Mouse (Mus musculus) urinary bladder, postnatal 36 days (tissue): ENCODE measurements around the gene Plxnb3.
"Not testable (repeated sequence)": the region's sequence is repeated elsewhere in the genome, so short reads cannot be mapped to it uniquely, and the experiment has no call there.

ENCODE experiments used
- DNase-seq, 2 experiments: peaks; one replicate each; pipeline ENCODE4 v3.0.0; 2022; ENCODE audit warnings: low spot score in 2 of 2, mixed read lengths in 1 of 2

Gene Plxnb3

DNA sequence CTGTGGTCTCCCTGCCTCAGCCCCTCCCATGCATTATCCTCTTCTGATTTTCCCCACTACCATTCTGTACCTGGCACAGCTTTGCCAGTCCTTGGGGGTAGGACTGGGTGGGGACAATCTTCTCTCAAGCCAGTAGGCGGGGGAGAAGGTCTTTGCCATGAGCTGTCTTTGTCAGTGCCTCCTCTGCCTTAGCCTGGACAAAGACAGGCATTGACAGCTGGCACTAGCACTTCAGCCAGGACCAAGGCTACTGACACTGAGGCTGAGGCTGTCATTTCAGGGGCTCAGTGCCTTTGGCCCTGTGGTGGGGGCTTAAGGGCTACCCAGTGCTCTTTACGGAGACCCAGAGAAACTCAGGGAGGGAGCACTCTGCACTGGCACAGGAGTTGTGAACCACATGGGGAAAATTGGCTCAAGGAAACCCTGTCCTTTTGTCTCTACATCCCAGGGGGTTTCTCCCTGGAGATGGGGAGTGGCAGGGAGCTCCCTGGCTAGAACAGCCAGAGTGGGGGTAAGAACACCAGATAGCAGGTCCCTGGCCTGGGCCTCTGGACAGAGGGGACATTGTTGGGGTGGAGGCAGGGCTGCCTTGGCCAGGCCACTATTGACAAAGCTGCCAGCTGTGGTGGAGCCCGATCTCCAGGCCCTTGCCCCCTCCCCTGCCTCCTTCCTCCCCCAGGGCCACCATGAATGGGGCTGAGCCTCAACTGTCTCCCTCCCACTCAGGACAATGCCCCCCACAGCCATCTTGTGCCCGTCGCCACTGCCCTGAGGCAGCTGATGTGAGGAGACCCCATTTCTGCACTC is at the start of gene Plxnb3:
Gene Plxnb3 (plus strand): TSS at position 757 of the 807 bp plus-strand sequence.
- no peak for DNase-seq

DNA sequence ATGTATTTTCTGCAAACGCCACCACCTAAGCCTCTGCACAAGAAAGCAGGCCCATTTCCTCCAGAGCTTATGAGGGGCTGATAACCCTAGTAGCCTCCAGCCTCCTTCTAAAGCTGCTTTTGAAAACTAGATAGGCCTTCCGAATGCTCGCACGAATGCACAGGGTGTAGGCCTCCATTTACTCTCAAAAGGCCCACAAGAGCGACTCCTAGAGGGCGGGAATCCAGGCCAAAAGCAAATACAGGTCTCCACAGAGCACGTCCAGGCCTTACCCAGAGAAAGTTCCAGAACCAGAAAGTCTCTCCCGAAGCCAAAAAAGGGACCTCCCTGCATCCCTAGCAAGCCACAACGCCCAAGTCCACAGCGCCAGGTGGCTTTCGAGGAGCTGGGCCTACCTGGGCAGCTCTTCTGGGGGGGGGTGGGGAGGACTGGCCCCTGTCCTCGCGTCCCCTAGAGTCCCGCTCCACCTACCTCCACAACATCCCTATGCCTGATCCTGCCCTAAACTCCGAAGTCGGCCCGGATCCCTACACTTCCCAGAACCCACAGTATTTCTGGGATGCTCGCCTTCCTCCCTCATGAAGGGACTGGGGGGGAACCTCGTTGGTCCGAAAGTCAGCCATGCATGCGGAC is 41.3 kb upstream of the Plxnb3 start:
- DNase-seq, result peak; percentile 37 to 49

DNA sequence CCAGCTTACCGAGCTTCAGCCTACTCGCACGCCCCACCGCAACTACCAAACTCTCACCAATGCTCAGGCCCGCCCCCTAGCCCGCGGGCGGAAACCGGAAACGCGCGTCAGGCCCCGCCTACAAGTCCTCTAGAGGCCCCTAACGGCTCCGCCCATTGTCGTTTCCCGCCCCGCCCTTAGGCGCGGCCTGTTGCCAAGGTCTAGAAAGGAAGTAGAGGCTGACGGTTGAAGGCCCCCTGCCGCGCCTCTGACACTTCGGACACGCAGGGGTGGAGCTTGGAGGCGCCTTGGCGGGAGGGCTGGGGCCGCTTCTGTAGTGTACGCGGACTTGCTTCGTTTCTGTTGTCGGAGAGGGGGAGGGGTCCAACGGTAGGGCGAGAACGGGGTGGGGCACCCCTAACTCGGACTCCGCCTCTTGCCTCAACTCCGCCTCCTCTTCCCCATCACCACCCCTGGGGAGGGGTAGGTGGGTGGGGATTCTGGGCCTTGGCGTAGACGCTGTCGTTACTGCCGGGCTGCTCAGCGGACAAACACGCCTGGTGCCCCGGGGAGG is 40.7 kb upstream of the Plxnb3 start, which contains the start of the genes Bcap31 and Abcd1:
Gene Bcap31 (minus strand): TSS at position 67 of the 553 bp plus-strand sequence.
Gene Abcd1 (plus strand): TSS at position 489 of the 553 bp plus-strand sequence.
- DNase-seq, result peak; percentile 89 to 92

DNA sequence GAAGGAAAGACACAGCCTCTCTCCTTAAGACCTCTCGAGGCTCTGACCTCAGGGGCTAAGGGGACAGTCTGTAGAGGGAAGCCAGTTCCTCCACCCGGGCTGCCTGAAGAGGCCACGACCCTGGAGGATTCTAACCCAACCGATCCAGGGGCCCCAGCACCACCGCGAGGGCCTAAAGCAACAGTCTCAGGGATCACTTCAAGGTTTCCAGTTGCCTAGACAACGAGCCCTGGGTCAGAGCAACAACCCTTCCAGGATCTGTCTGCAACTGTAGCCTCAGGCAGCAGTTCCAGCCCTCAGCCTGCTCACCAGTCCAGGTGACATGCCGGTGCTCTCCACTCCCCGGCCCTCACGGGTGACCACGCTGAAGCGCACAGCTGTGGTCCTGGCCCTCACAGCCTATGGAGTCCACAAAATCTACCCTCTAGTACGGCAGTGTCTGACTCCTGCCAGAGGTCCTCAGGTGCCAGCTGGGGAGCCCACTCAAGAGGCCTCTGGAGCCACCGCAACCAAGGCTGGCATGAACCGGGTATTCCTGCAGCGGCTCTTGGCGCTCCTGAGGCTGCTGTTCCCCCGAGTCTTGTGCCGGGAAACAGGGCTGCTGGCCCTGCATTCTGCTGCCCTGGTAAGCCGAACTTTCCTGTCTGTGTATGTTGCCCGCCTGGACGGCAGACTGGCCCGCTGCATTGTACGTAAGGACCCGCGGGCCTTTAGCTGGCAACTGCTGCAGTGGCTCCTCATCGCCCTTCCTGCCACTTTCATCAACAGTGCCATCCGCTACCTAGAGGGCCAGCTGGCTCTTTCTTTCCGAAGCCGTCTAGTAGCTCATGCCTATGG is 40.0 kb upstream of the Plxnb3 start:
- no peak for DNase-seq

DNA sequence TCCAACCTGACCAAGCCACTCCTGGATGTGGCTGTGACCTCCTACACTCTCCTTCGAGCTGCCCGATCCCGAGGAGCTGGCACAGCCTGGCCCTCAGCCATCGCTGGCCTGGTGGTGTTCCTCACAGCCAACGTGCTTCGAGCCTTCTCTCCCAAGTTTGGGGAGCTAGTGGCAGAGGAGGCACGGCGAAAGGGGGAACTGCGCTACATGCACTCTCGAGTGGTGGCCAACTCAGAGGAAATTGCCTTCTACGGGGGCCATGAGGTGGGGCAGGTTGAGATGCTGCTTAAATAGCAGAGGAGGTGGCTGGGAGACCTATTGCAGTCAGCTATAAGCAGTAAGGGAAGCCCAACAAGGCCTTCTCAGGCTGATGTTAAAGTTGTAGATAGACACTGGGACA is 39.2 kb upstream of the Plxnb3 start:
- DNase-seq, result peak in 1 of 2 experiments; percentile 29

DNA sequence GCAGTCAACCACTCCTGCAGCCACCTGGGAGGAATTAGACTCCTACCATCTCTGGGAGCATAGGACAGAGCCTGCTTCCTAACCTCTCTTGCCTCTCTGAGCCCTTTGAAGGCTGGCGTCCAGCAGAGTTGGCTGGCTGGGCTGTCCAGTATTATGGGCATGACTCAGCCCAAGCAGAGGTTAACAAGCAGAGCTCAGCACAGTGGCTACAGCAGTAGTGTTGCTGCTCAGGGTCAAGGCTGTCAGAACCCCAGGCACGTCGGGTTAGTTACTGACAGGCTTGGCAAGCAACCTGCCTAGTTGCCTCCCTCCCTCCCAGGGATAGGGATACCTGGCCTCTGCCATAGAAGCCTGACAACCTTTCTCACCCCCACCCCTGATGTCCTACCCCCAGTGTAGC is 38.6 kb upstream of the Plxnb3 start:
- DNase-seq, result peak; percentile 14 to 25

DNA sequence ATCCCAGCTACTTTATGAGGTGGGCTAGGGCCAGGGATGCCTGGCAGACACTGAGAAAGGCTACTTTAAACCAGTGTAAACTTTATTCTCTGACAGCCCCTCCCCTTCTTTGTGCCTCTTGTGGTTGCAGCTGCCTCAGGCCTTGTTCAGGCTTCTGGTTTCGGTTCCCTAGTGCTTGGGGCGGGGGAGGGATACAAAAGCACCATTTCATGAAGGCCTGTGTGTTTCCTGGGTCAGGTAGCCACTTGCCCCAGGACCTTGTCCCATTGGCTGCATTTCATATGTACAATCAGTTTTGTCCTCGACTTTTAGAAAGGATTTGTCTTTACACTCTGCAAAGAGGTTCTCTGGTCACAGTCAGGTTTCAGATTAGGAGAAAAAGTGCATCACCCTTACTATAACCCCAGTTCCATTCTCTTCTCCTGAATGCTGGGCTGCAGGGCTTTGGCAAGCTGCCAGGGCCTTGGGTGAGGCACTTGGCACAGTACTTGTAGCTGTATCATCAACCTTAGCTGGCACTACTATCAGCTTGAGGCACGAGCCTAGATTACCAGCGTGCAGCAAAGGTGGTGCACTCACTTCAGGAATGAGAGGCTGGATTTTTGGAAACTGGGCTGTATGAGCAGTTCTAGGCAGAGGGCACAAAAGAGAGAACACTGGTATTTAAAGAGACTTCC is 38.1 kb upstream of the Plxnb3 start:
- peak; percentile 28 to 46 for DNase-seq

DNA sequence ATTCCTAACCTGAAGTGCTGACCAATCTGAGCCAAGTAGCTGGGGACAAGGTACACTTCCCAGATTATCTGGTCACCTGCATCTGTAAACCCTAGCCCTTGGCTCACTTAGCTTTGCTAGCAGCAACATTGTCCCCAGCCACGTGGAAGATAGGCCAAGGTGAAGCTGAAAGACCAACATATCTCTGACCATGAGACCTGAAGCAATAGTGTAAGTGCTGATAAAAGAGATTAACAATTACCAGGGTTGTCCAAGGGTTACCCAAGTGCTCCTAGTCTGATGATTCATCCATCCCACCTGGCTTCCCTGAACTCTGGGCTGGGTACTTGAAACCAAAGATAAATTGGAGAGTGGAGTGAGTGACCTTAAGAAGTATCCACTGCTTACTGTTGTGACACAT is 26.0 kb upstream of the Plxnb3 start:
- DNase-seq, result no peak

DNA sequence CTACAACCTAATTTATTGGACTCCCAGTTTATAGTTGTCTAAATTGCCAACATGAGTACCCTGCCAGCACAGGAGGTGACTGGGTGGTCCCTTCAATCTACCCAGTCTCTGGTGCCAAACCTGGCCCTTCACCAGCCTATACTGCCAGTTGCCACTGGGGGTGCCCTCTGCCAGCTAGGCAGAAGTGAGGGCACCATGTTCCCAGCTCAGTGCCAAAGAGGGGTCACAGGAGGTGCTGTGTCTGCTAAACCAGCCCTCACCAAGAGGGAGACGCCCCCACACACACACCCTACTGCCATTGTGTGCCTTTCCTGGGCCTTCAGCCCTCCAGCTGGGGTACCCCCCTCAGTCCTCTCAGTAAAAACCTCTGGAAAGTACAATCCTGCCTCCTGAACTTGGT is 18.7 kb upstream of the Plxnb3 start:
- DNase-seq, result no peak

DNA sequence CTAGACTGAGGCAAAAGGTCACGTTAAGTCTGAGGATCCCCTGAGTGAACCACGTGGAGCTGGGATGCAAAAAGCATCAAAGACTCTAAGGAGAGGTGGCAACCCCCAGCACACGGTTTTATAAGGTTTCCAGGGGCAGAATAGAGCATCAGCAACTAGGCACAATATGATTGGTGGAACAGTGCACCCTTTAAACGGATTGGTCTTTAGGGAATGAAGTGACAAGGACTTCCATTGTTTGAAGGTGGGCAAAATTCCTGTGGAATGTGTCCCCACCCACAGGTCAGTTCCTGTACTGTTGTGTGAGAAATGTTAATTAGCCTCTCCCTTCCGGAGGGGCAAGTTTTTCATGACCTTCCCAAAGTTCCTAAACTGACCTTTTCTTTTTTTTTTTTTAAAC is 17.7 kb upstream of the Plxnb3 start:
- no peak for DNase-seq

DNA sequence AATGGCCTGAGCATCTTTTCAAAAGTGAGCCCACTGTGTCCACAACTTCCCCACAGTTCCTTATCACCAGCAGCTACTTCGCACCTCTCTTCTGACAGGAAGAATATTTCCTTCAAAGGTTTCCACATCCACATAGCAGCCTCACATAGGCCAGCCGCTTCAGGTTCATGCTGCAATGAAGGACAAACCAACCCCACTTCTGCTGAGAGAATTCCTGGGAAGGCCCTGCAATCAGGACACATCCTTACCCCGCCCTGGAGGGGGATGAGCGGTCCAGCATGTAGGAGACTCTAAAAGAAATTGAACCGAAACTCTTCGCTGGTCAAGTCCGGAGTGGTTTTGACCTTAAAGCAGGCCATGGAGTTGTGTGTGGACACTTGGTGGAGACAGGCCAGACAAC is 17.0 kb upstream of the Plxnb3 start:
- not testable (repeated sequence) for DNase-seq

DNA sequence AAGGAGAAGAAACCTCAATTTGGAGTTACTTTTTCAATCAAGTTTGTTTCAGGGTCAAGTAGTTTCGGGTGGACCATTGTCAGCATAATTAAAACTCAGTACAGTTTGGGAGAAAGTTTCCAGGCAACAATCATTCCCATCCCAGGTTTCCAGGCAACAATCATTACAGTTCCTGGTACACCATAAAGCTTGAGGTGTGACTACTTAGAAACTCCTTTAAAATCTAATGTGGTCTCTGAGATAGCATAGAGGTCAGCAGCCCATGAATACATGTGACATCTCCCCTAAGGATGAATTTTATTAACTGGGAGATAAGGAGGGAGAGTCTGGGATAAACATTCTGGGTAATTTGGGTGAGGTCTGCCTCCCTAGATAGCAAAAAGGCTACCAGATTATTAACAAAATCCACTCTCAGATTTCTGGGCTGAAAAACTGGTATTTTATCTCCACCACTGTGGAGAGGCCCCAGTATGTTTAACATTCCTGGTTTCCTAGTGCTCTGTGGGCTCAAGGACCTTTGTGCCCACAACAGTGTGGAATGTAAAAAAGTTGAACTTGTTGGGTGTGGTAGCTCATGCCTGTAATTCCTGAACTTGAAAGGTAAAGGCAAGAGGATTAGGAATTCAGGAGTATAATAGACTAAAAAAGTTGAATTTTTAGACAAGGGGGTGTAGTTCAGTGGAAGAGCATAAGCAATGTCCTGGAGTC is 12.0 kb upstream of the Plxnb3 start:
- DNase-seq, result no peak

DNA sequence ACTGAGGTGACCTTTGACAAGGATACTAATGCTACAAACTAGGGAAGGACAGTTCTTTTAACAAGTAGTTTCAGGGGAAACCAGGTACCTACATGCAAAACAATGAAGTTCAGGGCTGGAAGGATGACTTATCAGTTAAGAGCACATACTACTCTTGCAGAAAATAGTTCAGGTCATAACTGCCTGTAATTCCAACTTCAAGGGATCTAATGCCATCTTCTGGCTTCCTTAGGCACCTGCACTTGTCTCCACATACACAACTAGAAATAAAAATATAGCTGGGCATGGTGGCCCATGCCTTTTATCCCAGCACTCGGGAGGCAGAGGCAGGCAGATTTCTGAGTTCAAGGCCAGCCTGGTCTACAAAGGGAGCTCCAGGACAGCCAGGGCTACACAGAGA is 7.9 kb upstream of the Plxnb3 start:
- DNase-seq, result no peak

DNA sequence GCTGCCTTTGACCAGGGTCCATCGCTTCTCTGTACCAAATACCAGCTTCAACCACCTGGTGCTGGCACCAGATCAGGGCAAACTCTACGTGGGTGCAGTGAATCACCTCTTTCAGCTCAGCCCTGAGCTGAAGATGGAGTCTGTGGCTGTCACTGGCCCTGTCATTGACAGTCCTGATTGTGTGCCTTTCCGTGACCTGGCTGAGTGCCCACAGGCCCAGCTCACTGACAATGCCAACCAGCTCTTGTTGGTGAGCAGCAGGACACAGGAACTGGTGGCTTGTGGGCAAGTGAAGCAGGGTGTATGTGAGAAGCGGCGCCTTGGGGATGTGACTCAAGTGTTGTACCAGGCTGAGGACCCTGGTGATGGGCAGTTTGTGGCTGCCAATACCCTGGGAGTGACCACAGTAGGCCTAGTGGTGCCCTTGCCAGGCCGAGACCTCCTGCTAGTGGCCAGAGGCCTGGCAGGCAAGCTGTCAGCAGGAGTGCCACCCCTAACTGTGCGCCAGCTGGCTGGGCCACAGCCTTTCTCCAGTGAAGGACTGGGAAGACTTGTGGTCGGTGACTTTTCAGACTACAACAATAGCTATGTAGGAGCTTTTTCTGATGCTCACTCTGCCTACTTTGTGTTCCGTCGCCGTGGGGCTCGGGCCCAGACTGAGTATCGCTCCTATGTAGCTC is 1.9 kb downstream of the Plxnb3 start:
- DNase-seq, result no peak

DNA sequence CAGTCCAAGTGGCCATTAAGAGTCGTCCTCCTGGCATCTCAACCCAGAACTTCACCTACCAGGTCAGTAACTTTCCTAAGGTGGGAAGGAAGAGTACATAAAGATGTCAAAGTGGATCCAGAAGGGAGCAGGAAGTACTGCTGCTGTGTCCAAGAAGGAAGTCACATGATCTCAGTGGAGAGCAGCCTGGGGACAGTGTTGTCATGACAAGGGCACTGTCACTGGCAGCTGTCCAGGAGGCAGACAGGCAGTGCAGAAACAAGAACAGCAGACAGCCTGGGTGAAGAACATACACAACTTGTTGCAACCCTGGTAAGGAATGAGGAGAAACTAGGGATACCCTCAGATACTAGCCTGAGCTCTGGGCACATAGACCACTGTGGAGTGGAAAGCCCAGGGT is 8.4 kb downstream of the Plxnb3 start:
- peak in 1 of 2 experiments; percentile 13 for DNase-seq

DNA sequence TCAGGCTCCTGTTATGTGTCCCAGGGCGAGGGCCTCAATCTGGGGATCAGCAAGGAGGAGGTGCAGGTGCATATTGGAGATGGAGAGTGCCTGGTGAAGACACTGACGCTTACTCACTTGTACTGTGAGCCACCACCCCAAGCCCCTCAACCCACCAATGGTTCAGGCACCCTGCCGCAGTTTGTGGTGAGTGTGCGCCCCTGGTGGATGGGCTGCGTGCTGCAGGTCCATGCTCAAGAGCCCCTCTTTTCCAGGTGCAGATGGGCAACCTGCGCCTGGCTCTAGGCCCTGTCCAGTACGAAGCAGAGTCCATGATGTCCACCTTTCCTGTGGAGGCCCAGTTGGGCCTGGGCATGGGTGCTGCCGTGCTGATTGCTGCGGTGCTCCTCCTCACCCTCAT is 10.4 kb downstream of the Plxnb3 start:
- DNase-seq, result no peak

DNA sequence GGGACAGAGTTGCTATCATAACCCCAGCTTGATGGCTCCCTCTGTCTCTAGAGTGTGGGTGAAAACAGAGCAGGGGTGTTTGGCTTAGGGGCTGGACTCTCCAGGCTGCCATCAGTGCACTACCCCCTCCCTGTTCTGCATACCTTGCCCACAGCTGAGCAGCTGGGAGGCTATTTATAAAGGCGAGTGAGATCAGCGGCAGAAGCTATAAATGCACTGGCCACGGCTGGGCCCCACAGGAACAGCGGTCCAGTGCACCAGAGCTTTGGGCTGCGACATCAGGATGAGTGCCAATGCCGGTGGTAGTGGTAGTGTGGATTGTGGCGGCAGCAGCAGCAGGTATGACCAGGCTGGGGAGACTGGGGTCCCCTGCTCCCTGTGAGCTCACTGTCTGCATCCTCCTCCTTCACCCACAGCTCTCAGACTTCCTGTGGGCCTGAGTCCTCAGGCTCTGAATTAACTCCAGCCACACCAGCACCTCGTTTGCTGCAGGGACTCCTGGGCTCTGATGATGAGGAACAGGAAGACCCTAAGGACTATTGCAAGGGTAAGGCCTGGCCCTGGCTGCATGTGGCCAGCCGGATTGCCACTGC is 17.4 kb downstream of the Plxnb3 start, which contains the start of gene Srpk3:
Gene Srpk3 (plus strand): TSS at position 238 of the 593 bp plus-strand sequence.
- no peak for DNase-seq

DNA sequence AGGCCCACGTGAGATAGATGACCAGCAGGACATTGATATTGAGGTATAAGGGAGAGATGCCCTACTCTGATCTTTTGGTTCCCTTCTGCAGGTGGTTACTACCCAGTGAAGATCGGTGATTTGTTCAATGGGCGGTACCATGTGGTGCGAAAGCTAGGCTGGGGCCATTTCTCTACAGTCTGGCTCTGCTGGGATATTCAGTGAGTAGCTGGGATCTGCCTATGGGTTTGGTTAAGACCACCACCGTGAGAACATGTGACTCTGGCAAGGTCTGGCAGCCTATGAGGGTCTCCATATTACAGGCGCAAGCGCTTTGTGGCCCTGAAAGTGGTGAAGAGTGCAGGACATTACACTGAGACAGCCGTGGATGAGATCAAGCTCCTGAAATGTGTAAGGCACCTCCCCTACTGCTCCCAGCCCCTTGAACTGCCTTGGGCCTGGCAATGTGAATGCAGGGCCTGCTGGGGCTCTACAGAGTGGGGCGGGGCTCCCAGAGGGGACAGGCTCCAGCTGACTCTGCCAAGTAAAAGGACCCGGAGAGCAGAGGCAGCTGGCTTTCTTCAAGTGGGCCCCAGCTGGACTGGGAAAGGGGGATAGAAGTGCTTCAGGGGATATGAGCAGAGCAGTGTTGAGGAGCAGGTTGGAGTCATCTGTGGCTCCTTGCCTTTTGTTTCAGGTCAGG is 18.1 kb downstream of the Plxnb3 start:
- DNase-seq, result no peak

DNA sequence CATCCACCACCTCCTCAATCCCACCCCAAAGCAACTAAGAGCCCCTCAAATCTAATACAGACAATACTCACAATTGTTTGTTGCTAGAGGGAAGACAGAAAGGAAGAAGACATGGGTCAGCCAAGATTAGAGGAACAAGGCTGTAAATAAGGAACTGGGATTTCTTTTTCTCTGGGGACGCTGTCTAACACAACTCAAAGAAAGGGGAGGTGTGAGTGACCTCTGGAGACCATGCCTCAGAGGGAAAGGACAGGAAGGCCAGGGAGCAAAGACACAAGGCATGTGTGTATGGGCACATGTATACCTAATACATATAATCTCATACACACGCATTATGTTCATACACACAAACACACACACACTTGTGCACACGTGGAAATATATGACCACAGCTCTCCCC is 25.3 kb downstream of the Plxnb3 start:
- DNase-seq, result no peak
